Mouse (Mus musculus) E14TG2a.4 (cell line): ENCODE measurements around the gene Gm17783.
A peak's percentile ranks its signal among the peaks of the same experiment; 100 is the strongest.
"Not testable (repeated sequence)": the region's sequence is repeated elsewhere in the genome, so short reads cannot be mapped to it uniquely, and the experiment has no call there.

ENCODE experiments used
- H3K27me3 ChIP-seq: 2 replicates; pipeline ENCODE4 v1.6.1; 2014; ENCODE audit warnings: low read length, control low read depth; ENCODE audit not compliant: insufficient read depth
- H3K36me3 ChIP-seq: 2 replicates; pipeline ENCODE4 v1.6.1; 2014; ENCODE audit warnings: low read length, control low read depth; ENCODE audit not compliant: insufficient read depth
- H3K4me1 ChIP-seq: replicated peaks from 2 replicates; pipeline ENCODE4 v1.6.1; 2014; ENCODE audit warnings: low read depth, low read length, control low read depth
- H3K4me3 ChIP-seq: replicated peaks from 2 replicates; pipeline ENCODE4 v1.5.1; 2014; ENCODE audit warnings: mild to moderate bottlenecking, low read length
- H3K9me3 ChIP-seq: 2 replicates; pipeline ENCODE4 v1.6.1; 2014; ENCODE audit warnings: low read length, control low read depth
- CTCF ChIP-seq: conservative IDR thresholded peaks from 2 replicates; pipeline ENCODE4 v1.5.1; 2014; ENCODE audit warnings: low read length
- NANOG ChIP-seq: IDR thresholded peaks from 2 replicates; pipeline ENCODE4 v1.6.1; 2014; ENCODE audit warnings: borderline replicate concordance, low read length, mixed read lengths
- POU5F1 ChIP-seq: IDR thresholded peaks from 2 replicates; pipeline ENCODE4 v1.6.1; 2014; ENCODE audit warnings: low read length, borderline replicate concordance

The Gm17783 gene

DNA sequence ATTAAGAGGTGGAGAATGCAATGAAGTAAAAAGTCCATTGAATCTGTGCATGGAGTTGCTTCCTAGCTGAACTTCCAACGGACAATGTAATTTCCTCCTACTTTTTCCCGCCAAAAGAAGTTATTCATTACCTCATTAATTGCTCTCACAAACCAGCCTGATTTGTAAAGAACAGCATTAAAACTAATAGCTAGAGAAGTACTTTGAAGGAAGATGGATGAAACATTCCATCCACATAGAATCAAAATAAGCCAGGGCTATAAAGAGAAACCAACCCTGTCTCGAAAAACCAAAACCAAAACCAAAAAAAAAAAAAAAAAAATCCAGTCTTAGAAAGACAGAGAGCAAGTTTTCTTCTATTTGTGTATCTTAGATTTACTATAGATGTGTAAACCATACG lies at the start of gene Gm17783:
Gene Gm17783, minus strand, starts transcription at position 101 of the 400 bp plus-strand sequence.
- no peaks in the 10 kb centered on the region for H3K9me3 ChIP-seq
- H3K4me3 ChIP-seq, result no peak within 1 kb of the TSS
- no peaks in the 10 kb centered on the region for H3K4me1 ChIP-seq
- TF ChIP-seq POU5F1 (no peak), CTCF (no peak), NANOG (no peak)
- H3K36me3 ChIP-seq, result no peaks in the 10 kb centered on the region
- H3K27me3 ChIP-seq, result 0 out of 2 replicates have a peak, but pooled peaks cover 4% of the 10 kb centered on the region

DNA sequence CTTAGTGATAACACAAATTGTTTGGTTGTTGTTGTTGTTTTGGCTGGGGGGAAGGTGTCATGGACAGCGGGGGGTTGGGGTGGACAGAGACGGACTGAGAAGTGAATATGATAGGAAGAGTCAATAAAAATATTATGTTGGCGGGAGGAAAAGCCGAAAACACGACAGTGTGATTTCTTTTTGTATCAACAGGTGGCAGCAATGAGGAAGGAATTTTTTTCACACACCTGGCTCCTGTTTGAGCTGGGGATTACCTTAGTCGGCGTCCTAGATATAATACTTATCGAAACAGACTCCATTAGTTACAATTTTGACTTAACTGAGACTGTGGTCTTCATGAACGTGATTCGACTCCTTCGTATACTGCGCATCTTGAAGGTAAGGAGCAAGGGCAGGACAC lies 48.0 kb upstream of the Gm17783 start:
- no peak for TF ChIP-seq NANOG
- peak; percentile 12 for TF ChIP-seq CTCF
- no peak overlapping the region for H3K4me3 ChIP-seq
- H3K9me3 ChIP-seq, result no peaks in the 10 kb centered on the region

GRCm38 (mm10) chr16:45572307-45572706 lies 40.5 kb upstream of the Gm17783 start:
- no peak for TF ChIP-seq POU5F1

More for the DNA sequence above, 48.0 kb upstream of the Gm17783 start:
- Histone ChIP-seq H3K4me1 (no peaks in the 10 kb centered on the region), H3K36me3 (no peaks in the 10 kb centered on the region), H3K27me3 (no peaks in the 10 kb centered on the region)

DNA sequence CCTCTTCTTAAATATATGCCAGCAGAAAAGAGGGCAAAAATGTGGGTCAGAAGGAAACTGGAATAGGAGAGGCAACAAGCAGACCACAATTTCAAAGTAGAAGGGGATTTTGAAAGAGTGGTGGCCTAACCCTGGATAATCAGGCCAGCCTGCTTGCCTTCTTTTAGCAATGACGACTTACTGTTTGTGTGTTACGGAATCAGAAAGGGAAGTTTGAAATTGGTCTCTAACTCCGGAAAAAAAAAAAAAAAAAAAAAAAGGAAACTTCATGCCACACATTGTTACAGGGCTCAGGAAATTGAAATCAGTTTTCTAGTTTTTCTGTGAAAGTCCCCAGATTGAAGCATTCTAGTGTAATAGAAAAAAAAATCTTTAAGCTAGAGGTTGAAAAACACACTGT lies 29.9 kb upstream of the Gm17783 start:
- Histone ChIP-seq H3K4me1 (no peaks in the 10 kb centered on the region), H3K4me3 (no peak overlapping the region), H3K36me3 (no peaks in the 10 kb centered on the region), H3K27me3 (no peaks in the 10 kb centered on the region), H3K9me3 (no peaks in the 10 kb centered on the region)
- TF ChIP-seq POU5F1 (no peak), NANOG (no peak), CTCF (no peak)

More at GRCm38 (mm10) chr16:45572307-45572706, 40.5 kb upstream of the Gm17783 start:
- Histone ChIP-seq H3K27me3 (no peaks in the 10 kb centered on the region), H3K9me3 (no peaks in the 10 kb centered on the region), H3K4me3 (no peak overlapping the region), H3K4me1 (no peaks in the 10 kb centered on the region), H3K36me3 (no peaks in the 10 kb centered on the region)

GRCm38 (mm10) chr16:45551579-45551978 lies 19.7 kb upstream of the Gm17783 start:
- Histone ChIP-seq H3K4me3 (no peak overlapping the region), H3K27me3 (no peaks in the 10 kb centered on the region), H3K9me3 (no peaks in the 10 kb centered on the region), H3K36me3 (no peaks in the 10 kb centered on the region), H3K4me1 (no peaks in the 10 kb centered on the region)
- no peak for TF ChIP-seq CTCF
- no peak for TF ChIP-seq NANOG
- no peak for TF ChIP-seq POU5F1

DNA sequence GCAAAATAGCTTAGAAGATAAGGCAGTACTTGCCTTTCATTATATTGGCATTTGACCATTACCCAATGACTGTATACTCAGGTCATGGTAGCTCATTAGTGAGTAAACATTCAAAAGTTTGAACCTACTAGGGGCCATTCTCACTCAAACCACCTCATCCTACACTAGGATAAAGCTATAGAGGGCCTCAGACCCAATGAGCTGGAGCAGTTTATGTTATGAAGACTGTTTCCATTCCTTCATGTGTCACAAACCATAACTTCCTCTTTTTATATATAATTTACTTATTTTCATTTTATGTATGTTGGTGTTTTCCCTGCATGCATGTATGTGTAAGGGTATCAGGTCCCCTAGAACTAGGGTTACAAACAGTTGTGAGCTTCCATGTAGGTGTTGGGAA lies 16.1 kb upstream of the Gm17783 start:
- Histone ChIP-seq H3K36me3 (no peaks in the 10 kb centered on the region), H3K4me1 (no peaks in the 10 kb centered on the region), H3K27me3 (no peaks in the 10 kb centered on the region), H3K4me3 (no peak overlapping the region), H3K9me3 (no peaks in the 10 kb centered on the region)
- TF ChIP-seq NANOG (no peak), CTCF (no peak), POU5F1 (no peak)

DNA sequence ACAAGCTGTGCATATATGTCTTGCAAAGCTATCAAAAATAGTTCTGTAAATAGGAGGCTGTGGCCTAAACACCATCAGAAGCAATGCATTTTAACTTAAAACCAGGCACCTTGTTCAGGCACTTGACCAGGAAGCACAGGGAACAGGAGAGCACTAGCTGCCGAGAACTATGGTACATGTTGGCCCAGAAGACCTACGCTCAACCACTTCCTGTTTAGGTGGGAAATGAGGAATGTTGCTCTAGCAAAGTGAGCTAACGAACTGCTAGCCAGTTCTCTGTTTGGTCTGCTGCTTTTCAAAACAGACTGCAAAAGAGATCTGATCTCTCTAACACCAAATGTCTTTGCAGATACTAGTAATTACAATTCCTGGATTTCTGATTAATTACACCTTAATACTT lies 12.5 kb upstream of the Gm17783 start:
- TF ChIP-seq NANOG (no peak), POU5F1 (no peak), CTCF (no peak)
- no peaks in the 10 kb centered on the region for H3K36me3 ChIP-seq
- no peaks in the 10 kb centered on the region for H3K27me3 ChIP-seq
- H3K4me1 ChIP-seq, result no peaks in the 10 kb centered on the region
- H3K4me3 ChIP-seq, result no peak overlapping the region
- H3K9me3 ChIP-seq, result no peaks in the 10 kb centered on the region

- Histone ChIP-seq H3K4me1 (no peaks in the 10 kb centered on the region), H3K4me3 (no peak overlapping the region), H3K27me3 (no peaks in the 10 kb centered on the region), H3K9me3 (no peaks in the 10 kb centered on the region), H3K36me3 (no peaks in the 10 kb centered on the region)
- TF ChIP-seq POU5F1 (no peak), NANOG (no peak), CTCF (no peak)
Observed at GRCm38 (mm10) chr16:45542108-45542507, 10.3 kb upstream of the Gm17783 start.

DNA sequence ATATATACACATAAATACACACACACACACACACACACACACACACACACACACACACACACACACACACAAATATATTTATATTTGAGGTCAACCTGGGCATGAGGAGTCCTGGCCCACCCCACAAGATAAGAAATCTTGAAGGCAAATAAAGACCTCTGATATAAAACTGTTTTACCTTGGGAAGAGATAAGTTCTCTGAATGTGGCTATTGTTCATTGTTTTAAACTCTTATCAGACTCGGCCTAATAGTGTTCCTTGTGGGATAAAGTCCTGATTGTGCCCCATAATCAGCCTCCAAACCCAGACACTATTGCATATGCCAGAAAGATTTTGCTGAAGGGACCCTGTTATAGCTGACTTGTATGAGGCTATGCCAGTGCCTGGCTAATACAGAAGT lies 6.5 kb upstream of the Gm17783 start:
- not testable (repeated sequence) for H3K36me3 ChIP-seq, H3K4me1 ChIP-seq, H3K9me3 ChIP-seq, H3K27me3 ChIP-seq, H3K4me3 ChIP-seq

GRCm38 (mm10) chr16:45535009-45535408 lies 3.2 kb upstream of the Gm17783 start, which contains the start of gene Slc9c1:
TSS of gene Slc9c1 (plus strand) at chr16:45535309.
- no peak for TF ChIP-seq NANOG
- no peaks in the 10 kb centered on the region for H3K9me3 ChIP-seq
- H3K4me3 ChIP-seq, result no peak within 1 kb of the TSS
- H3K4me1 ChIP-seq, result no peaks in the 10 kb centered on the region
- H3K27me3 ChIP-seq, result 0 out of 2 replicates have a peak, but pooled peaks cover 4% of the 10 kb centered on the region
- no peaks in the 10 kb centered on the region for H3K36me3 ChIP-seq
